Mouse (Mus musculus) large intestine, adult 2 months (tissue): ENCODE measurements around the gene Lipt2. TPM values are rescaled to one million over a fixed set of nuclear protein-coding genes. Genes with fewer than 3 reads are reported as not detected.

Experiments used
- DNase-seq: peaks from one replicate; pipeline ENCODE4 v3.0.0-alpha.2; 2012; ENCODE audit warnings: low read depth, low spot score
- WGBS: fragments of 180-500 bp; shearing (Covaris S2); methylation state at CpG from one replicate; pipeline ENCODE4 v1.1.7; 2018; 5-methylcytosine and 5-hydroxymethylcytosine counted together
- polyA plus RNA-seq: library from polyadenylated mRNA; depleted of rRNA; stranded (reverse); fragments of >200 nt; gene quantifications from 2 replicates; pipeline ENCODE4 v1.2.3, GENCODE M21; 2012

Gene Lipt2
- polyA plus RNA-seq, 1 experiment = 11.1 TPM

GRCm38 (mm10) chr7:100160006-100160405 lies 929 bp downstream of the Lipt2 start:
- 27% methylated on average over 7 of the region's 7 CpGs for WGBS
- DNase-seq = no peak

- 34% methylated on average over 4 of the region's 4 CpGs for WGBS
- DNase-seq = no peak
These were observed 4.4 kb downstream of the Lipt2 start for GRCm38 (mm10) chr7:100163506-100163905.

- DNase-seq = no peak
- 84% methylated on average over 11 of the region's 11 CpGs for WGBS
These were observed 9.6 kb downstream of the Lipt2 start for GRCm38 (mm10) chr7:100168654-100169053.

- 66% methylated on average over 4 of the region's 4 CpGs for WGBS
- no peak for DNase-seq
These were observed 11.7 kb downstream of the Lipt2 start for GRCm38 (mm10) chr7:100170756-100171155.

- WGBS = 82% methylated on average over 3 of the region's 3 CpGs
These were observed 17.2 kb downstream of the Lipt2 start, which contains the start of gene Kcne3 for GRCm38 (mm10) chr7:100176269-100176668. TSS of gene Kcne3 (plus strand) at chr7:100176502.

GRCm38 (mm10) chr7:100178016-100178890 lies 19.2 kb downstream of the Lipt2 start:
- 4% methylated on average over 30 of the region's 30 CpGs for WGBS

More at GRCm38 (mm10) chr7:100176269-100176668, 17.2 kb downstream of the Lipt2 start, which contains the start of gene Kcne3:
- DNase-seq = no peak

GRCm38 (mm10) chr7:100178891-100179233 lies 19.8 kb downstream of the Lipt2 start:
- WGBS = under 1% methylated on average over 15 of the region's 15 CpGs
- no peak for DNase-seq

More at GRCm38 (mm10) chr7:100178016-100178890, 19.2 kb downstream of the Lipt2 start:
- DNase-seq = no peak

GRCm38 (mm10) chr7:100179394-100179793 lies 20.3 kb downstream of the Lipt2 start:
- no peak for DNase-seq
- WGBS = 25% methylated on average over 7 of the region's 7 CpGs

GRCm38 (mm10) chr7:100179836-100180407 lies 20.8 kb downstream of the Lipt2 start:
- no peak for DNase-seq

GRCm38 (mm10) chr7:100181176-100181575 lies 22.1 kb downstream of the Lipt2 start:
- WGBS = 31% methylated on average over 2 of the region's 2 CpGs
- no peak for DNase-seq

More at GRCm38 (mm10) chr7:100179836-100180407, 20.8 kb downstream of the Lipt2 start:
- WGBS = 34% methylated on average over 7 of the region's 7 CpGs

GRCm38 (mm10) chr7:100181614-100182013 lies 22.5 kb downstream of the Lipt2 start:
- 23% methylated on average over 3 of the region's 3 CpGs for whole genome bisulfite sequencing
- DNase-seq = no peak

GRCm38 (mm10) chr7:100182388-100182787 lies 23.3 kb downstream of the Lipt2 start:
- 26% methylated on average over 3 of the region's 3 CpGs for WGBS
- DNase-seq = no peak

GRCm38 (mm10) chr7:100187601-100188000 lies 28.5 kb downstream of the Lipt2 start:
- WGBS = 9% methylated on average over 7 of the region's 7 CpGs
- DNase-seq = no peak

- DNase-seq = no peak
- WGBS = 66% methylated on average over 4 of the region's 4 CpGs
These were observed 31.1 kb downstream of the Lipt2 start for GRCm38 (mm10) chr7:100190167-100190566.

GRCm38 (mm10) chr7:100190778-100191177 lies 31.7 kb downstream of the Lipt2 start:
- DNase-seq = no peak
- 2% methylated on average over 4 of the region's 4 CpGs for WGBS

GRCm38 (mm10) chr7:100201191-100201590 lies 42.1 kb downstream of the Lipt2 start:
- DNase-seq = no peak
- 81% methylated on average over 3 of the region's 3 CpGs for WGBS

- DNase-seq = no peak
- 42% methylated on average over 3 of the region's 3 CpGs for WGBS
These were observed 44.5 kb downstream of the Lipt2 start for GRCm38 (mm10) chr7:100203616-100204015.

GRCm38 (mm10) chr7:100204871-100205270 lies 45.8 kb downstream of the Lipt2 start:
- WGBS = 78% methylated on average over 6 of the region's 6 CpGs
- DNase-seq = no peak

GRCm38 (mm10) chr7:100206144-100206543 lies 47.1 kb downstream of the Lipt2 start:
- DNase-seq = no peak
- WGBS = 89% methylated on average over 2 of the region's 2 CpGs

GRCm38 (mm10) chr7:100207886-100208285 lies 48.8 kb downstream of the Lipt2 start:
- no peak for DNase-seq
